Mouse (Mus musculus): ENCODE measurements around the gene Tuba1a.
"Not testable (repeated sequence)": the region's sequence is repeated elsewhere in the genome, so short reads cannot be mapped to it uniquely, and the experiment has no call there.

Gene Tuba1a

DNA sequence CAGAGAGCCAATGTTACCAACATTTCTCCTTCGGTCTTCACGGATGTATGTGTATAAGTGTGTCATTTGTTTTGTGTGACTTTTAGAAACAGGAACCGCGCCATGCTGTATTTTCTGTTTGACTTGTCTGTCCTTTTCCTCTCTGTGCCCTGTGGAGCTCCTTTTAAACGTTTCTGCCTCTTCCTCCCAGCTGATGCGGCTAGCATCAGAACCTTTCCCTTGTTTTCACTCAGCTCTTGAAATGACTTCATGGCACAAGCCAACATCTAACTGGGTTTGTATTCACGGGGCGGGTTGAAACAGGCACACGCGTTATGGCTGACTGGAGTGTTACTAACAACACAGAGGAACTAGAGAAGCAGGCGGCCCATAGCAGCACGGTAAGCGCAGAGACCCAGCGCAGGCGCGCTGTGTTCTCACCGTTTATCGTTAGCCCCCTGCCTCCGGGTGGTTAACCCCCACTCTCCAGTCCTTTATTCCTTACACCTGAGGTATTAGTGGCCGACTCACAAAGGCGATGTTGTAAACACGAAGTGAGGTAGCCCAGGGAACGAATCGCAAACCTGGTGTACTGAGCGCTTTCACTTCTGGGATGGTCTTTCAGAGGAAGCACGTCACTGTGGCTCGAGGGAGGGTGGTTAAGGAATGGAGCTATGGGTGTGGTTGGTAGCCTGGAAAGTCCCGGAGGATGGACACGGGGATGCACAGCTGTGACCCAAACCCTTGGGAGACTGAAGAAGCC is 31.9 kb upstream of the Tuba1a start:
- DNase-seq: peak; percentile 75

DNA sequence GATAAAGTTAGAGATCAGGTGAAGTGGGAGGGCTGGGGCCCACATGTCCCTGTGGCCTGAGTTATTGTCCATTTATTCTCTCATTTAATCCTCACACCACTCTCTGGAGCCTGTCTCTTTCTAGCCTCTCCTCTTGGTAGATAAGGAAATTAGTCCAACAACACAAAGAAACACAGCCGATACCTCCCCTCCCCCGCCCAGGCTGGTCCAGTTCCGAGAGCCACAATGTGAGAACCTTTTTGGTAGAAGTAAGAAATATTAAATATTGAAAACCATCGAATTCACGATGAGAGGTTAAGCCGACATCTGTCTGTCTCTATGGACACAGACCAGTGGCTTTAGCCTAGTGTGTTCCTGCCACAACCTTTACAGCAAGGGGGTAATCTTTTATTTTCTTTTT is 31.2 kb upstream of the Tuba1a start:
- peak; percentile 57 for DNase-seq

DNA sequence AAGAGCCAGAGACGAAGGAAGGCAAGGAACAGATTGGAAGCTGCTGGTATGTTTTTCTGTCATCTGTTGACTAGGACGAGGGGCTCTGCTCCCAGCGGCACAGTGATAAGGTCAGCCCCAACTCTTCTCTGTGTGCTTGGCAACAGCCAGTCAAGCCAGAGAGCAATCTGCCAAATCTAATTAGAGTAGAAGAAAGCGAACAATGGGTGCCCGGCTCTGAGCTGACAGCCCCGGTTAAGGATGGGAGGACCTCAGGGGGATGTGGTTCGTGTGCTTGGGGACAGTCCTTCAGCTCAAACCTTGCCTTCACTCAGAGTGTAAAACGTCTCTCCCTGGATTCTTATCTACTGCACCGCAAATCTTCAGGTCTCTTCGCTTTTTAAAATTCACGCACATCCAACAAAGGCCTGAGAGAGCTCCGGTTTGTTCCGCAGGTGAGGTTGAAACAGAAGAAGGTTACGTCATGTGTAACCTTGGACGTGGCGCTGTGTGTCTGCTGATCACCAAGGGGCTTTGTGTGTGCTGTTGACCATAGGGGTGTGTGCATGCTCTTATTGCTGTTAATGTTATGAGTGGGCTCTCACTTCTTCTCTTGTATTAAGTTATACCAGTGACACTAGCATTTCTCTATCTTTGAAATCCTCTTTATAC is 30.1 kb upstream of the Tuba1a start:
- DNase-seq: no peak

- DNase-seq: no peak
Measured at GRCm38 (mm10) chr15:98982100-98982499, 28.6 kb upstream of the Tuba1a start.

- DNase-seq: no peak
Measured at GRCm38 (mm10) chr15:98980012-98980614, 26.6 kb upstream of the Tuba1a start.

DNA sequence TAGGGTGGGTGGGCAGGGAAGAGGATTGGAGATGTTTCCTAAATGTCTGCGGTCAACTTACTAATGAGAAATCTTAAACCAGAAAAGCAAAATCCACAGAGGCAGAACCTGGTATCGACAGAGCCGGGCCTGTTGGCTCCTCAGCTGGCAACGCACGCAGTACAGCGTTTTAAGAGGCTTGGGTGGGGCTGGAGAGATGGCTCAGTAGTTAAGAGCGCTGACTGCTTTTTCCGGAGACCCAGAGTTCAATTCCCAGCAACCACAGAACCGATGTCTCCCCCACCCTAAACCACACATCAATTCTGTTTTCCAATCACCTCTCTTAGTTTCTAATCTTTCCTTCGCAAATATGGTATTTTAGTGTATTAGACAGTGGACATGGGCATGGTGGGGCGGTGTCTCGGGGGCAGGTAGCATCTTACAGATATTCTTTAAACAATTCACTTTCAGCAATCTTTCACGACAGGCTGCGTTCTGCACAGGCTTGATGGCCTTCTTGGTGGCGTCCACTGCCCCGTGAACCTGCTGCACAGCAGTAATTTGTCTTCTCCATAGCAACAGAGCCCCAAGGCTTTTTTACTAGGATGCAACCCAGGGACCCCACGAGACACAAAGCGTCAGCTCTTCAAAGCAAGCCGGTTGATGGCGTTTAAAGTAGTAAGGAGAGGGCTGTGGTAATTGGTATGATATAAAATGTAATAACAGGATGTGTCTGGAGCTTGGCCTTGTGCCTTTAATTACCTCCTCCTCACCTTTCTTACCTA is 25.1 kb upstream of the Tuba1a start:
- DNase-seq: no peak

DNA sequence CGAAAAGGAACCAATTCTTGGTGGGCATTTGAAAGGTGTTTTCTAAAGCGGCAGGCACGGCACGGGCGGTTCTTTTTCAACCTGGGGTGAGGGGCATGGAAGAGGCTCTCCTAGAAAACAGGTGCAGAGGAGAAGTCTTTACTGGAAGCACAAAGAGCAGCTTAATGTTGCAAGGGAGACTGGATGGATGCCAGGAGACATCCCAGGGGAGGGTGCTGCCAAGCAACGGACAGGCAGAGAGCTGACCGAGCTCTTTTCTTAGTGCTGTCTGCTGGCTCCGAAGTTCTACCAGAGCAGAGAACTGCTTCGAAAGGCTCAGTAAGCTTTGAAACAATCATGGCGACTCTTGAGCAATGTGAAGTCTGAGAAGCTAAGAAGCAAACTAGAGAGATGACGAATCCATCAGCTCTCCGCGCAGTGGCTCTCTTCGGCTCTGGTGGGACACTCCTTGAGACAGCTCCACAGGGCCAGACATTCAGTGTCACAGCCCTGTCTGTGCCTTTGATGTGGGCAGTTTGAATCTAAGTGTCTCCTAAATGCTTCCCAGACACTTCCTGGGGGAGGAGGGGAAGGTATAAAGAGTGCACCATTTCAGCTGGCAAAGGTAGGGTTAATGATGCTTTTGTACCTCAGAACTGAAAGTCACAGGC is 24.4 kb upstream of the Tuba1a start:
- DNase-seq: peak; percentile 36

- no peak for DNase-seq
Measured at GRCm38 (mm10) chr15:98976763-98977758, 23.6 kb upstream of the Tuba1a start.

- DNase-seq: no peak
Measured at GRCm38 (mm10) chr15:98973015-98973614, 19.6 kb upstream of the Tuba1a start.

GRCm38 (mm10) chr15:98971576-98972320 is 18.2 kb upstream of the Tuba1a start:
- DNase-seq: not testable (repeated sequence)

- DNase-seq: no peak
Measured at GRCm38 (mm10) chr15:98971111-98971510, 17.6 kb upstream of the Tuba1a start.

DNA sequence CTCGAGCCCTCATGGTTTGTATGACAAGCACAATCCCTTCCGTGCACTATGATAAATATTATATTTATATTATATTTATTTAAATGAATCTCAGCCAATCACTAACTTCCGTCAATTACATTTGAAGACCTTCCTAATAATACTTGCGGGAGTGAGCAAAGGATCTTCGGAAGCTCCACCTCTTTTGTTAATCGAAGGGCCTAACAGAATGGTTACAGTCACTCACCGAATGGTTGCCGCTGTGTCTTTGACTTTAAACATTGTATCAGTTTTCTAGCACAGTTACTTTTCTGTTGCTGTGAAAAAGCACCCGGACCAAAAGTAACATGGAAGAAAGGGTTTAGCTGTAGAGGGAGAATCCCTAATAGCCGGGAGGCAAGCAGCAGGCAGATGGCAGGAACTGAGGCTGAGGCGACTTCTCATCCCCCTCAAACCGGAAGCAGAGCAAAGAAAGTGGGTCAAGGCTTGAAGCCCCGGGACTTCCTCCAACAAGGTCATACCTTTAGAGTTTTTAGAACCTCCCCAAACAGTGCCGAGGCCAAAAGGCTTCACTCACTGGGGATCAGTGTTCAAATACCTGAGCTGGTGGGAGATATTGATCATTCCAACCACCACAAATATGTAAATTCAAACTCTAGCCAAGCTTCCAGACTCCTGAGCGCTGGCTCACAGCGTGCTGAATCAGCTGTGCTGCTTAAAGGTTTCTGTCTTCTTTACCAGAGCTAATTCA is 16.0 kb upstream of the Tuba1a start:
- no peak for DNase-seq

DNA sequence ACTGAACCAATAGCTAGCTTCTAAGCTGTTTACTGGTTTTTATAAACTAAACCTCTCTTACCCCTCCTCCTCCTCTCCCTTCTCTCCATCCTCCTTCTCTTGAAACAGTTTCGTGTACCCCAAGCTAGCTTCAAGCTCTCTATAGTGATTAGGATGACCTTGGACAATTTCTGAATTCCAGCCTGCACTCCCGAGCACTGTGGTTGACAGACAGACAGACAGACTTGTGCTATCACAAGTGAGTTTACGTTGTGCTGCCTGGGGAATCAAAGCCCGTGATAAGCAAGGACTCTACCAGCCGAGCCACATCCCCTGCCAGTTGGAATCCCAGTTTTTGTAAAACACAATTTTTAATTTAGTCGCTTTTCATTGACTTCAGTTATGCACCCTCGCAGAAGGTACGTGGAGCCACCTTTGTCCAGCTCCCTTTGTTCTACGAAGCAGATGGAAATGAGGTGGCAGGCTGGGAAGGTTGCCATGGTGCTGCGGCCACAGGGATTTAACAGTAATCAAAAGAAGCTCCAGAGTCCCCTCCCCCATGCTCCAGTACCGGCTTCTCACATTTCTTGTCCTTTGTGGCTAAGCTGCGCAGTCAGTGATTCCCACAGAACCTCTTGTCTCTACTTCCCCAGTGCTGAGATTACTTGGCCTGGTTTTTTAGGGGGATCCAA is 15.3 kb upstream of the Tuba1a start:
- DNase-seq: peak; percentile 28

DNA sequence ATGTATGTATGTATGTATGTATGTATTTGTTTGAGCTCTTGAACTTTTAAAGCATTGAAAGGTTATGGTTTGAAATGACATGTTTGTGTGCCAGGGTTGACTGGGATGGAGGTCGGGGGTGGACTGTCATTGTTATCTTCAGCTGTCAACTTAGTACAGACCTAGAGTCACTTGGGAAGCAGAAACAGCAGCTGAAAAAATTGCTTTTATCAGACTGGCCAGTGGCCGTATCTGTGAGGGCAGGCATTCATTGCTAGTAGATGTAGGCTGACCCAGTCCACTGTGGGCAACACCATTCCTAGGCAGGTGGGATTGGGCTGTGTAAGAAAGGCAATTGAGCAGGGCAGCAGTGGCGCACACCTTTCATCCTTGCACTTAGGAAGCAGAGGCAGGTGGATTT is 6.0 kb upstream of the Tuba1a start:
- DNase-seq: no peak

DNA sequence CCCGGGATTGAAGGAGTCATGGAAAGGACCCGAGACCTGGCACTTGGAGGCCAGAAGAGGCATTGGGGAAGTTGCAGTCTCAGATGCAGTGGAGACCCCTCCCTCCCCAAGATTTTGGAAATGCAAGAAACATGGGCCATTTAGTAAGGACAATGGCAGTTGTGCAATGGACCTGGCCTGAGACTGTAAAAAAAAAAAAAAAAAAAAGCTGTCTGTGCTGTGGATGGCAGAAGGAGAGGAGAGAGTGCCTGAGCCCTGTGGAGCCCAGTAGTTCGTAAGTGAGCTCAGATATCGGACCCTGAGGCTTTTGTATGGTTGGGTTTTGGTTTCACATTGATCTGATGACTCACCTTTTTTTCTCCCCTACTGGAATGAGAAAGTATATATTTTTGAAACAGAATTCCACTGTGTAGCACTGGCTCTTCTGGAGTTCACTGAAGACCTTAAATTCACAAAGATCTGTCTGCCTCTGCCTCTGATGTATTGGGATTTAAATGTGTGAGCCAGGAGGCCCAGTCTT is 5.5 kb upstream of the Tuba1a start:
- no peak for DNase-seq

DNA sequence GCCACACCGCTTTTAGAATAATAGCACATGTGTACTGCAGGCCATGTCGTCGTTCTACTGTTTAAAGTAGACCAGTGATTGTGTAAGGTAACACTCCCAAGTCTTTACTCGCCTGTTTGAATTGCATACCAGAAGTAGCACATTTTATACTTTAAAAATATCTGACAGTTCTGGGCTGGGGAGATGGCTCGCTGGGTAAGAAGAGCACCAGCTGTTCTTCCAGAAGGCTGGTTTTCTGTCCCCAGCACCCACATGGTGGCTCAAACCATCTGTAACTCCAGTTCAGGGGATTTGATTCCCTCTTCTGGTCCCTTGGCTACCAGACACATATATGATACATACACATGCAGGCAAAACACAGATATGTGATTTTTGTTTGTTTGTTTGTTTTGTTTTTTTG is 4.0 kb upstream of the Tuba1a start:
- no peak for DNase-seq

- no peak for DNase-seq
Measured at GRCm38 (mm10) chr15:98956000-98956399, 2.5 kb upstream of the Tuba1a start.

GRCm38 (mm10) chr15:98955324-98955723 is 1.8 kb upstream of the Tuba1a start:
- no peak for DNase-seq
